In genomic region chr8:88225358-88225757, GRCm38 (mm10) we compare ENCODE assay signal across 13 mouse cellular contexts. TPM values are rescaled to one million over a fixed set of nuclear protein-coding genes. Genes with fewer than 3 reads are reported as not detected.
DNase-seq lines count a peak whose midpoint lies in the region; ATAC-seq lines count a peak whose summit lies in the region.
"Had no signal": no experiment of that assay in that cellular context is flagged by ENCODE, and none has a peak within 500 bp of the region (broad histone marks: within the 10 kb centered on the region; RNA-seq: fewer than 3 reads in every experiment).

No protein-coding gene starts in this region.

- H3K4me1 ChIP-seq in forebrain, embryonic 10.5 days: peaks cover 51% of the 10 kb centered on the region
- peaks cover 14% of the 10 kb centered on the region for H3K4me1 ChIP-seq in hindbrain, embryonic 16.5 days (ENCODE audit: control insufficient read depth, insufficient read depth, low read depth, low read length)
- peaks cover 33% of the 10 kb centered on the region for H3K4me1 ChIP-seq in neural tube, embryonic 12.5 days
- H3K4me1 ChIP-seq in heart, embryonic 12.5 days (replicated peaks): peaks cover 25% of the 10 kb centered on the region
- peaks cover 21% of the 10 kb centered on the region for H3K4me1 ChIP-seq in intestine, embryonic 15.5 days (replicated peaks)

- H3K27me3 ChIP-seq in forebrain, embryonic 10.5 days (ENCODE audit: poor library complexity, severe bottlenecking): no peaks in the 10 kb centered on the region
- H3K27me3 ChIP-seq in hindbrain, embryonic 16.5 days (replicated peaks; ENCODE audit: control insufficient read depth, insufficient read depth, low read length): no peaks in the 10 kb centered on the region
- H3K27me3 ChIP-seq in neural tube, embryonic 12.5 days (replicated peaks): no peaks in the 10 kb centered on the region
- no peaks in the 10 kb centered on the region for H3K27me3 ChIP-seq in heart, embryonic 12.5 days (replicated peaks)
- no peaks in the 10 kb centered on the region for H3K27me3 ChIP-seq in intestine, embryonic 15.5 days (replicated peaks)
- H3K27me3 ChIP-seq: limb, embryonic 12.5 days had no signal

- no peak overlapping the region for H3K9ac ChIP-seq in hindbrain, embryonic 16.5 days (ENCODE audit: low read depth, low read length)
- H3K9ac ChIP-seq in neural tube, embryonic 12.5 days: no peak overlapping the region
- H3K9ac ChIP-seq in heart, embryonic 12.5 days: no peak overlapping the region
- no peak overlapping the region for H3K9ac ChIP-seq in intestine, embryonic 15.5 days
- H3K9ac ChIP-seq: limb, embryonic 12.5 days had no signal

- ATAC-seq in hindbrain, embryonic 16.5 days: peak; percentile 61; the same call in 1 of the 2 replicates
- peak; percentile 53; the same call in 1 of the 2 replicates for ATAC-seq in neural tube, embryonic 12.5 days (ENCODE audit: low FRiP score, low read depth)
- no peak for ATAC-seq in heart, embryonic 12.5 days (ENCODE audit: insufficient number of reproducible peaks, low FRiP score)
- no peak for ATAC-seq in intestine, embryonic 15.5 days
- ATAC-seq: lung, postnatal 0 days had no signal

- H3K36me3 ChIP-seq in forebrain, embryonic 10.5 days (replicated peaks): peaks cover 6% of the 10 kb centered on the region
- no peaks in the 10 kb centered on the region for H3K36me3 ChIP-seq in hindbrain, embryonic 16.5 days (ENCODE audit: control insufficient read depth, insufficient read depth, low read length)
- no peaks in the 10 kb centered on the region; the same call in 1 of the 2 replicates for H3K36me3 ChIP-seq in neural tube, embryonic 12.5 days
- no peaks in the 10 kb centered on the region for H3K36me3 ChIP-seq in heart, embryonic 12.5 days
- no peaks in the 10 kb centered on the region for H3K36me3 ChIP-seq in intestine, embryonic 15.5 days
- H3K36me3 ChIP-seq: limb, embryonic 12.5 days had no signal

- DNase-seq in embryo, embryonic 10 days (ENCODE audit: low spot score): peak; percentile 61
- DNase-seq in forebrain, embryonic 10.5 days (ENCODE audit: extremely low spot score, low spot score): no peak
- DNase-seq in spleen, postnatal 10 days (ENCODE audit: low spot score in 2 of 2): no peak
- no peak for DNase-seq in gastrocnemius, postnatal 25 days
- DNase-seq: cerebellum, adult 2 months; heart, adult 11 months; kidney, postnatal 25 days had no signal

- H3K9me3 ChIP-seq in forebrain, embryonic 10.5 days: no peaks in the 10 kb centered on the region
- no peaks in the 10 kb centered on the region for H3K9me3 ChIP-seq in hindbrain, embryonic 16.5 days (ENCODE audit: control insufficient read depth, low read length)
- no peaks in the 10 kb centered on the region for H3K9me3 ChIP-seq in neural tube, embryonic 12.5 days
- H3K9me3 ChIP-seq in heart, embryonic 12.5 days (replicated peaks): no peaks in the 10 kb centered on the region
- no peaks in the 10 kb centered on the region for H3K9me3 ChIP-seq in intestine, embryonic 15.5 days
- H3K9me3 ChIP-seq: limb, embryonic 12.5 days had no signal

- H3K4me2 ChIP-seq in hindbrain, embryonic 16.5 days (ENCODE audit: low read length): no peak overlapping the region
- peak overlapping the region; percentile 29; the same call in 1 of the 2 replicates for H3K4me2 ChIP-seq in neural tube, embryonic 12.5 days (replicated peaks)
- no peak overlapping the region for H3K4me2 ChIP-seq in heart, embryonic 12.5 days
- H3K4me2 ChIP-seq in intestine, embryonic 15.5 days (replicated peaks): no peak overlapping the region
- H3K4me2 ChIP-seq: limb, embryonic 12.5 days had no signal

- H3K4me3 ChIP-seq in forebrain, embryonic 10.5 days: peak overlapping the region; percentile 8; the same call in 1 of the 2 replicates
- no peak overlapping the region for H3K4me3 ChIP-seq in hindbrain, embryonic 16.5 days (ENCODE audit: low read length)
- H3K4me3 ChIP-seq in neural tube, embryonic 12.5 days: no peak overlapping the region
- H3K4me3 ChIP-seq in heart, embryonic 12.5 days: no peak overlapping the region
- H3K4me3 ChIP-seq in intestine, embryonic 15.5 days (replicated peaks): no peak overlapping the region
- H3K4me3 ChIP-seq: limb, embryonic 12.5 days had no signal

- H3K27ac ChIP-seq in forebrain, embryonic 10.5 days: peak overlapping the region; percentile 27; the same call in 1 of the 2 replicates
- H3K27ac ChIP-seq in hindbrain, embryonic 16.5 days (ENCODE audit: low read depth, low read length): no peak overlapping the region
- peak overlapping the region; percentile 39; the same call in 1 of the 2 replicates for H3K27ac ChIP-seq in neural tube, embryonic 12.5 days
- no peak overlapping the region for H3K27ac ChIP-seq in heart, embryonic 12.5 days (ENCODE audit: poor library complexity, severe bottlenecking)
- H3K27ac ChIP-seq in intestine, embryonic 15.5 days: no peak overlapping the region
- H3K27ac ChIP-seq: limb, embryonic 12.5 days had no signal

- 18% methylated on average over 5 of the region's 5 CpGs for WGBS in forebrain, embryonic 10.5 days
- WGBS in hindbrain, embryonic 16.5 days: 22% methylated on average over 5 of the region's 5 CpGs
- 7% methylated on average over 5 of the region's 5 CpGs for WGBS in neural tube, embryonic 12.5 days
- WGBS in heart, embryonic 12.5 days: 78% methylated on average over 5 of the region's 5 CpGs
- 78% methylated on average over 5 of the region's 5 CpGs for WGBS in intestine, embryonic 15.5 days

RNA-seq across cellular contexts. Expression of gene Tent4b, which starts 26.3 kb away (rescaled TPM):
- polyA plus RNA-seq in forebrain, embryonic 10.5 days (2016; fragmentation: Nextera tagmentation; extraction: Ambion mirVana): 8.1 and 9.0 TPM in 2 replicates
- 7.7 and 8.5 TPM in 2 replicates for polyA plus RNA-seq in hindbrain, embryonic 16.5 days (2015; fragmentation: Nextera tagmentation; extraction: Ambion mirVana)
- polyA plus RNA-seq in neural tube, embryonic 12.5 days (2016; fragmentation: Nextera tagmentation; extraction: Ambion mirVana): 12.2 and 13.2 TPM in 2 replicates
- polyA plus RNA-seq in heart, embryonic 12.5 days (2016; fragmentation: Nextera tagmentation; extraction: Ambion mirVana): 9.9 and 10.8 TPM in 2 replicates
- 10 to 100 TPM; 10.6 to 12.2 TPM for total RNA-seq in gastrocnemius, postnatal 25 days (2021)
- polyA plus RNA-seq in intestine, embryonic 15.5 days (2015; fragmentation: Nextera tagmentation; extraction: Ambion mirVana): 6.3 and 7.0 TPM in 2 replicates

RNA-seq across cellular contexts. Expression of gene Adcy7, which starts 46.8 kb away (rescaled TPM):
- polyA plus RNA-seq in forebrain, embryonic 10.5 days (2016; fragmentation: Nextera tagmentation; extraction: Ambion mirVana): 3.1 and 4.0 TPM in 2 replicates
- polyA plus RNA-seq in hindbrain, embryonic 16.5 days (2015; fragmentation: Nextera tagmentation; extraction: Ambion mirVana): 7.0 and 8.3 TPM in 2 replicates
- polyA plus RNA-seq in neural tube, embryonic 12.5 days (2016; fragmentation: Nextera tagmentation; extraction: Ambion mirVana): 2.5 and 2.7 TPM in 2 replicates
- 3.8 and 4.1 TPM in 2 replicates for polyA plus RNA-seq in heart, embryonic 12.5 days (2016; fragmentation: Nextera tagmentation; extraction: Ambion mirVana)
- 1 to 10 TPM; 6.7 to 7.9 TPM for total RNA-seq in gastrocnemius, postnatal 25 days (2021)
- 3.1 and 3.2 TPM in 2 replicates for polyA plus RNA-seq in intestine, embryonic 15.5 days (2015; fragmentation: Nextera tagmentation; extraction: Ambion mirVana)

Comparison
In these comparisons a context has a peak if more than half of its experiments do, and no peak if none do; other contexts are left out.
1. H3K27ac ChIP-seq: peak in forebrain, embryonic 10.5 days (single experiment) and neural tube, embryonic 12.5 days (single experiment); none in hindbrain, embryonic 16.5 days (single experiment), heart, embryonic 12.5 days (single experiment) and intestine, embryonic 15.5 days (single experiment).
2. ATAC-seq: peak in hindbrain, embryonic 16.5 days (single experiment) and neural tube, embryonic 12.5 days (single experiment); none in heart, embryonic 12.5 days (single experiment) and intestine, embryonic 15.5 days (single experiment).